Mouse (Mus musculus) heart, postnatal 25 days (tissue): Measurements from ENCODE around the gene Edc4. TPM values are rescaled to one million over a fixed set of nuclear protein-coding genes. Genes with fewer than 3 reads are reported as not detected.
"Not testable (repeated sequence)": the region's sequence is repeated elsewhere in the genome, so short reads cannot be mapped to it uniquely, and the experiment has no call there.

Experiments
- DNase-seq: peaks from one replicate; pipeline ENCODE4 v3.0.0; 2022; ENCODE audit warnings: low spot score
- intact Hi-C: fragments of 180-260 bp; cut with DNase I; formaldehyde crosslinking; loops from one replicate; pipeline ENCODE4 v1.15.1; 2025
- total RNA-seq, 2 experiments: library from RNA; stranded (reverse); gene quantifications; 2 replicates each; pipeline ENCODE4 v1.2.3; 2021

Edc4 gene
- total RNA-seq: 10 to 100 TPM; 23.5 to 23.8 TPM

DNA sequence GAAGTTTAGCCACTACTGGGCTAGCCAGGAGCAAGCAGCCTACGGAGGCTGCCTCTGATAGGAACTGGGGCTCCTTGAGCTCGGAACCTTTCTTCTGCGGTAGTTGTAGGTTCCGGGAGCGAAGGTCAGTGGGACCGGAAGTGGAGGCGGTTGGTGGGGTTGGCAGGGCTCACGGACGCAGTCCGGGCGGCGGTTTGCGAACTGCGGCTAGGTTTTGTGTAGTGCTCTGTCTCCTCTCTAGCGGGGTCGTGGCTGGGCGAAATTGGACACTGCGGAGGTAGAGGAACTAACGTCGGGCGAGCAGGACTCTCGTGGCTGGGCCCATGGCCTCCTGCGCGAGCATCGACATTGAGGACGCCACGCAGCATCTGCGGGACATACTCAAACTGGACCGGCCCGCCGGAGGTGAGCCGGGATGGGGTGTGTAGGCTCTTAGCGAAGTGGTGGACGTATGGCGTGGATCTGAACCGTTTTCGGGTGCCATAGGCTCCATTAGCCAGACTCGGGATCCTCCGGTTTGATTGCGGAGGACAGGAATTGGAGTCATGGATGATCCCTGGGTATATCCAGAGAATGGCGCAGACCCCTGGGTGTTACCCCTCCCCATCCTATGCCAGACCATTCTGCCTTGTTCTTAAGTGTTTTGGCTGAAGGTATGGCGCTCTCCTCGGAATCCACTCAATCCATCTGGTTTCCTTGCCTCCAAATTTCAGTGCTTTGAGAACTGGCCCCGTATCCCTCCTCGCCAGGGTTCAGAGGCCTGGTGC, at the start of gene Edc4:
Gene Edc4, plus strand, starts transcription at position 128 of the 767 bp plus-strand sequence.
- DNase-seq: peak; percentile 73
- intact Hi-C loops: no loop called here

DNA sequence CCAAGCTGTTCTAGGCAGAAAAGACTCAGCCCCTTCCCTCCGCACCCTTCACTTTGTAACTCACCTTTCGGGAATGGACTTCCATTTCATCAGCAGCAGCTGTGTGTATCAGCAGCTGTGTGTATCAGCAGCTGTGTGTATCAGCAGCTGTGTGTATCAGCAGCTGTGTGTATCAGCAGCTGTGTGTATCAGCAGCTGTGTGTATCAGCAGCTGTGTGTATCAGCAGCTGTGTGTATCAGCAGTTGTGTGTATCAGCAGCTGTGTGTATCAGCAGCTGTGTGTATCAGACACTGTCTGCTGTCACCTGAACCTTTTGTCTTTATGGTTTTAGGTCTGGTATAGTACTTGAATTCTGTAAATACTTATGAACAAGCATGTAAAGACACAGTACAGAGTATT, 46.9 kb upstream of the Edc4 start:
- DNase-seq, intact Hi-C loops: not testable (repeated sequence)

DNA sequence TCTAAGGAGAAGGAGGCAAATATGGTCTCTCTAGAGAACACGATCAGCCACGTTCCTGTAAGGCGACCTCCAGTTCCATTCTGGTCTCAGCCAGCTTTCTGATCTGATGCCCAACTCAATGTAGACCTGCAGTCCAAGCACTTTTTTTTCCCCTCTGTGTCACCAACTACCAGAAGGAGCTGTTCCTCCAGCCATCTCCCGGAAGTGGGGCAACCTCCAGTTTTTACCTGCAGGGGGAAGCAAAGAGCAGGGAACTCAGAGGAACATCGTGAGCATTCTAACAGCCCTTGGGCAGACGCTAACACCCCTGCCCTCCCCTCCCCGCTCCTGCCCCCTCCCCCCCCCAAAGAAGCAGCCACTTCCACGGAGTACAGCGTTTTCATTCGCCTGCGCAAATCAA, 45.4 kb upstream of the Edc4 start:
- DNase-seq: peak; percentile 21
- intact Hi-C loops: loop anchor here (1.0 to 5.0 kb wide), 2 partner anchors 95 to 187 kb away; no protein-coding TSS in a partner anchor

DNA sequence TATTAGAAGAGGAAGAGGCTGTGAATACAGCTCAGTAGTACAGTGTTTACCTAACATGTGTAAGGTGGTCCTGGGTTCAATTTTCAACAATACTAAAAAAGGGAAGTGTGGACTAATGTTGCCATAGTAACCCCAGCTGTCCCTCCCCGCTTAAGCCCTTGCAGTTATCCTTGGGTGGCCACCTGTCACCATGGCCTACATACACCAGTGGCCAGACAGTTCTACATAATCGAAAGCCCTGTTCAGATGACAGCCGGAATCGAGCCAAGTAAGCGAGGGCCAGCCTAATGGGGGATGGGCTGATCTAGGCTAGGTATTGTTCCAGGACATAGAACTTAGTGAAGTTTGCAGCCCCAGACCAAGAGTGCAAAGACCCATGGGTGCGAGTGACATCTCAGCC, 43.7 kb upstream of the Edc4 start:
- no peak for DNase-seq
- intact Hi-C loops: loop anchor here (5.0 kb wide), 1 partner anchor 185 kb away; no protein-coding TSS in a partner anchor

DNA sequence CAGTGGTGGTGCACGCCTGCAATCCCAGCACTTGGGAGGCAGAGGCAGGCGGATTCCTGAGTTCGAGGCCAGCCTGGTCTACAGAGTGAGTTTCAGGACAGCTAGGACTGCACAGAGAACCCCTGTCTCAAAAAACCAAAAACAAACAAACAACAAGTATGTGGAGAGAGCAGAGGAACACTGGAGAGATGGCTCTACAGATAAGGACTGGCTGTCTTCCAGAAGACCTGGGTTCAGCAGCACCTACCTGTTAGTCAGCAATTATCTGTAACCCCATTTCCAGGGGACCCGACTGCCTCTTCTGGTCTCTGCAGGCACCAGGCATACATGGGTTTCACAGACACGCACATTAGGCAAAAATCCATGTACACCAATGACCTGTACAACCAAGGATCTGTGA, 41.5 kb upstream of the Edc4 start:
- no peak for DNase-seq
- intact Hi-C loops: loop anchor here (5.0 kb wide), 1 partner anchor 183 kb away; no protein-coding TSS in a partner anchor

- no peak for DNase-seq
- intact Hi-C loops: no loop called here
Observed at GRCm38 (mm10) chr8:105846678-105847077, 34.0 kb upstream of the Edc4 start.

- intact Hi-C loops: loop anchor here (5.0 kb wide), 1 partner anchor 82 kb away; the partner anchor contains the start of gene Ctrl
- no peak for DNase-seq
Observed at GRCm38 (mm10) chr8:105850014-105850413, 30.7 kb upstream of the Edc4 start.

DNA sequence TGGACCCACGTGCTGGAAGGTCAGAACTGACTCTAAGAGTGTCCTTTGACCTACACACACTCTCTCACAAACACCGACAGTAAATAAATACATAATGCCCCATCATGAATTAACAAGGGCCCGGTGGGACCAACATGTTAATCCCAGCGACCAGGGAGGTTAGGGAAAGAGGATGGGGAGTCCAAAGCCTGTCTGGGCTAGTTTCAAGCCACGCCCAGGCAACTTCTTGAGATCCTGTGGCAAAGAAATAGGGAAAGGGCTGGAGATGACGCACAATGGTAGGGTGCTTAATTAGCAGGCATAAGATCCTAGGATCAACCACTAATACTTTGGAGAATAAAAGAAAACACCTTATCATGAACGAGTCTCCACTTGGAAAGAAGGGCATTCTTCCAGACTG, 30.1 kb upstream of the Edc4 start:
- no peak for DNase-seq
- intact Hi-C loops: loop anchor here (5.0 kb wide), 1 partner anchor 82 kb away; the partner anchor contains the start of gene Ctrl

DNA sequence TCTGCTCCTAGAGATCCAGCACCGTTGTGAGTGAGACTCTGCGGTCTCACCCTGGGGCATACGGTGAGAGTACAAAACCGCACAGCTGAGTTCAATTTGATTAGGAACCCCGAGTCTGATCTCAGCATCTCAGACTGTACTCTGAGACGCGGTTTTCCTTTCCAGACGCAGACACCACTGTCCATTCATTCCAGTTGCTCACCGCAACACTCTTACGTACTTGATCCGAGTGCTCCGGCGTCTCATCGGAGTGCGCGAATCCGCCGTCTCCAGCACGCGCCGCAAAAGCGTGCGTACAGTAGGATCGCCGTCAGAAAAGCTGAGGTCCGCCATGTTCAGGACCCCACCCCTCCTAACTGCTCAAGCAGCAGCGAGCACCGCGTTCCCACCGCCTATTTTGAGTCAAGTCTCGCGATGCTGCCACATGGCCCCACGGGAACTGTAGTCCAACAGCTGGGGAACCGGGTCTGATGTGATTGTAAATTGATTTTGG, 29.0 kb upstream of the Edc4 start:
- intact Hi-C loops: loop anchor here (5.0 kb wide), 1 partner anchor 81 kb away; the partner anchor contains the start of gene Ctrl
- peak; percentile 79 for DNase-seq

GRCm38 (mm10) chr8:105852146-105852729, 28.4 kb upstream of the Edc4 start:
- intact Hi-C loops: loop anchor here (5.0 kb wide), 1 partner anchor 80 kb away; the partner anchor contains the start of gene Ctrl
- no peak for DNase-seq

DNA sequence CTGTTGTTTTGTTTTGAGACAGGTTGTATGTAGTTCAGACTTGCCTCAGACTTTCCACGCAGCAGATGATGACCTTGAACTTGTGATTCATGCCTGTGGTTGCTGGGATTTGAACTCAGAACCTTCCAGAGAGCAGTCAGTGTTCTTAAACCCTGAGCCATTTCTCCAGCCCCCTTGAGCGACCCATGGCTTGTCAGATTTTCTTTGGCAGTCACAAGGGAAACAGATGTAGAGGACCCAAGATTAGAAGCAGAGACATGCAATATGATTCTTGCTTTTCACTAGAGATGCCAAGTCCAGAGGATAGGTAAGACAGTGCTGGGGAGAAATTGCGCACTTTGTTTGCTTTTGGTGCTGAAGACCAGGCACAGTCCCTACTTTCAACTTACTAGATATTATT, 27.5 kb upstream of the Edc4 start, which contains the start of gene Cenpt:
Gene Cenpt, minus strand, starts transcription at position 101 of the 400 bp plus-strand sequence.
- no peak for DNase-seq
- intact Hi-C loops: loop anchor here (5.0 kb wide), 1 partner anchor 79 kb away; the partner anchor contains the start of gene Ctrl

- no peak for DNase-seq
- intact Hi-C loops: loop anchor here (5.0 kb wide), 1 partner anchor 78 kb away; the partner anchor contains the start of gene Ctrl
Observed at GRCm38 (mm10) chr8:105854303-105854702, 26.4 kb upstream of the Edc4 start.

GRCm38 (mm10) chr8:105854715-105855216, 25.9 kb upstream of the Edc4 start, which contains the start of gene Thap11:
Thap11 (plus strand) TSS chr8:105855132.
- intact Hi-C loops: loop anchor here (5.0 kb wide), 1 partner anchor 78 kb away; the partner anchor contains the start of gene Ctrl
- peak; percentile 84 for DNase-seq

DNA sequence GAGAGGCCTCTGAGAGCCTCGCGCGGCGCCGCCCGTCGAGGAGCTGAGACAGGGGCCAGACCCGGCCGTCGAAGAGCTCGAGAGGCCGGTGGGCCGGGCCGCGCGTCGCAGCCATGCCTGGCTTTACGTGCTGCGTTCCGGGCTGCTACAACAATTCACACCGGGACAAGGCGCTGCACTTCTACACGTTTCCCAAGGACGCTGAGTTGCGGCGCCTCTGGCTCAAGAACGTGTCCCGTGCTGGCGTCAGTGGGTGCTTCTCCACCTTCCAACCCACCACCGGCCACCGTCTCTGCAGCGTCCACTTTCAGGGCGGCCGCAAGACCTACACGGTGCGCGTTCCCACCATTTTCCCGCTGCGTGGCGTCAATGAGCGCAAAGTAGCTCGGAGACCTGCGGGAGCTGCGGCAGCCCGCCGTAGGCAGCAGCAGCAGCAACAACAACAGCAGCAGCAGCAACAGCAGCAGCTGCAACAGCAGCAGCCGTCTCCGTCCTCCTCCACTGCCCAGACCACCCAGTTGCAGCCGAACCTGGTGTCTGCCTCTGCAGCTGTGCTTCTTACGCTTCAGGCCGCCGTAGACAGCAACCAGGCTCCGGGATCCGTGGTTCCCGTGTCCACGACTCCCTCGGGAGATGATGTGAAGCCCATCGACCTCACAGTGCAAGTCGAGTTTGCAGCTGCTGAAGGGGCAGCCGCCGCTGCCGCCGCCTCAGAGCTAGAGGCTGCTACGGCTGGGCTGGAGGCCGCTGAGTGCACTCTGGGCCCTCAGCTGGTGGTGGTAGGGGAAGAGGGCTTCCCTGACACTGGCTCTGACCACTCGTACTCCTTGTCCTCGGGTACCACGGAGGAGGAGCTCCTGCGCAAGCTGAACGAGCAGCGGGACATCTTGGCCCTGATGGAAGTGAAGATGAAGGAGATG, 25.2 kb upstream of the Edc4 start:
- no peak for DNase-seq
- intact Hi-C loops: no loop called here

GRCm38 (mm10) chr8:105856168-105856835, 24.4 kb upstream of the Edc4 start:
- intact Hi-C loops: no loop called here
- DNase-seq: no peak

DNA sequence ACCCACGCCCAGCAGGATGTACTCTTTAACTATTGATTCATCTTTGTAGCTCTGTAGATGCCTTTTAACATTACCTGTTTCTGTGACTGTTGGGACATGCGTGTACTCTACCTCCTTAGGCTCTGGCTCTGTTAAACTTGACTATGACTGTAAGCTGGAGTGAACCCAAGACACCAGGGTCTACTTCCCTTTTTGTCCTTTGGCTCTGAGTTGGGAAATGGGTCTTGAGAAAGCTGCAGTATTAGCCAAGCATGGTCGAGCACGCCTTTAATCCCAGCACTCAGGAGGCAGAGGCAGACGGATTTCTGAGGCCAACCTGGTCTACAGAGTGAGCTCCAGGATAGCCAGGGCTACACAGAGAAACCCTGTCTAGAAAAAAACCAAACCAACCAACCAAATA, 22.2 kb upstream of the Edc4 start:
- no peak for DNase-seq
- intact Hi-C loops: no loop called here

DNA sequence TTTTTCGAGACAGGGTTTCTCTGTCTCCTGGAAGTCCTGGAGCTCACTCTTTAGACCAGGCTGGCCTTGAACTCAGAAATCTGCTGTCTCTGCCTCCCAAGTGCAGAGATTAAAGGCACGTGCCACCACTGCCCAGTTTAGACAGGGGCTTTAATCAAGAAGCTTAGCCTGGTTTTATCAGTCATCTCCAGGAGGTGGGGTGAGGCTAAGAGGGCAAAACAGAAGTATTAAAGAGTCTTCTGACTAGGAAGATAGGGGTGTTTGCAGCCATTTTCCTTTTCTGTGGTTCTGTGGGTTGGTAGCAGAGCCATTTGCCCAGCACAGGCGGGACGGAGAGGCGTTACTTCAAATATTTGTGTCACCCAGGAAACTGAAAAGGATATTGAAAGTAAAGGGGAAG, 21.4 kb upstream of the Edc4 start:
- DNase-seq: no peak
- intact Hi-C loops: no loop called here

- peak; percentile 97 for DNase-seq
- intact Hi-C loops: loop anchor here (5.0 kb wide), 1 partner anchor 37 kb away; no protein-coding TSS in a partner anchor
Observed at GRCm38 (mm10) chr8:105860143-105860981, 20.3 kb upstream of the Edc4 start, which contains the start of gene Nutf2. Nutf2 (plus strand) TSS chr8:105860580.
